Mouse (Mus musculus) midbrain, embryonic 16.5 days (tissue): ENCODE measurements at regions not wholly inside any gene's neighbourhood (a gene's known extent, or its start where the extent isn't known, plus 50 kb on each side); places are given as distances from the start of the nearest gene placed in this dataset.
"Not testable (repeated sequence)": the region's sequence is repeated elsewhere in the genome, so short reads cannot be mapped to it uniquely, and the experiment has no call there.

Experiments
- ATAC-seq: fragments of 200-750 bp; cut with Nextera tagmentation; 2 replicates; pipeline ENCODE4 v1.8.0; 2017; ENCODE audit warnings: moderate TSS enrichment
- H3K27ac ChIP-seq: fragments of 300-500 bp; sonication (generic); 2 replicates; pipeline ENCODE4 v1.5.1; 2014; ENCODE audit warnings: mild to moderate bottlenecking, low read length, mixed read lengths
- H3K27me3 ChIP-seq: fragments of 300-500 bp; sonication (generic); 2 replicates; pipeline ENCODE4 v1.6.1; 2014; ENCODE audit warnings: low read depth, low read length, mixed read lengths; ENCODE audit not compliant: control insufficient read depth, insufficient read depth
- H3K36me3 ChIP-seq: fragments of 300-500 bp; sonication (generic); 2 replicates; pipeline ENCODE4 v1.6.1; 2014; ENCODE audit warnings: mild to moderate bottlenecking, low read length, moderate library complexity, mixed read lengths; ENCODE audit not compliant: control insufficient read depth, insufficient read depth
- H3K4me1 ChIP-seq: fragments of 300-500 bp; sonication (generic); 2 replicates; pipeline ENCODE4 v1.6.1; 2014; ENCODE audit warnings: mild to moderate bottlenecking, low read length, mixed read lengths; ENCODE audit not compliant: control insufficient read depth, insufficient read depth
- H3K4me2 ChIP-seq: fragments of 300-500 bp; sonication (generic); 2 replicates; pipeline ENCODE4 v1.6.1; 2014; ENCODE audit warnings: mild to moderate bottlenecking, low read length, mixed read lengths
- H3K4me3 ChIP-seq: fragments of 300-500 bp; sonication (generic); 2 replicates; pipeline ENCODE4 v1.5.1; 2014; ENCODE audit warnings: low read depth, mild to moderate bottlenecking, low read length, moderate library complexity, mixed read lengths
- H3K9ac ChIP-seq: fragments of 300-500 bp; sonication (generic); 2 replicates; pipeline ENCODE4 v1.6.1; 2014; ENCODE audit warnings: low read depth, low read length, mixed read lengths
- H3K9me3 ChIP-seq: fragments of 300-500 bp; sonication (generic); replicated peaks from 2 replicates; pipeline ENCODE4 v1.6.1; 2014; ENCODE audit warnings: mild to moderate bottlenecking, low read length, mixed read lengths; ENCODE audit not compliant: control insufficient read depth, poor library complexity, severe bottlenecking
- WGBS: fragments of 180-500 bp; shearing (Covaris S2); extraction: QIAGEN DNeasy Blood & Tissue Kit; methylation state at CpG from one replicate; pipeline ENCODE4 v1.1.7; 2014; 5-methylcytosine and 5-hydroxymethylcytosine counted together

DNA sequence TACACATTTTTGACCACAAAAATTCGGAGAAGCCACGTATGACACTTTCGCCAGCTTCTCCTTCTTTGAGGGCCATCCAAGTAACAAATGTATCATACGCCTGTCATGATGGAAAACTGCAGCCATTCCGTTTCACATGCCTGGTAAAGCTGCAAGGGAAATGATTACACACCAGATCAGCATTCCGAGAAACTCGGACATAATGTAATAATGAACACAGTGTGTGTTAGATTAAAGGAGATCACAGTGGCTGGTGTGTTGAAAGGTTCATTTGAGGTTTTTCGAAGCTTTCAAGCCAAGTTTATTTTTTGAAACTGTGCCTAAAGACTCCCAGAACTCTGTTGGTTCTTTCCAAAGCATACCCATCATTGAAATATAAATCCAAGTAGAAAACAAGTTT is 137.8 kb upstream of the Mad2l1 start:
- Histone ChIP-seq H3K9ac (no peak overlapping the region), H3K9me3 (no peaks in the 10 kb centered on the region), H3K4me3 (no peak overlapping the region), H3K36me3 (no peaks in the 10 kb centered on the region), H3K4me2 (no peak overlapping the region), H3K27me3 (no peaks in the 10 kb centered on the region), H3K27ac (no peak overlapping the region), H3K4me1 (no peaks in the 10 kb centered on the region)
- no peak for ATAC-seq
- 90% methylated on average over 8 of the region's 8 CpGs for WGBS

DNA sequence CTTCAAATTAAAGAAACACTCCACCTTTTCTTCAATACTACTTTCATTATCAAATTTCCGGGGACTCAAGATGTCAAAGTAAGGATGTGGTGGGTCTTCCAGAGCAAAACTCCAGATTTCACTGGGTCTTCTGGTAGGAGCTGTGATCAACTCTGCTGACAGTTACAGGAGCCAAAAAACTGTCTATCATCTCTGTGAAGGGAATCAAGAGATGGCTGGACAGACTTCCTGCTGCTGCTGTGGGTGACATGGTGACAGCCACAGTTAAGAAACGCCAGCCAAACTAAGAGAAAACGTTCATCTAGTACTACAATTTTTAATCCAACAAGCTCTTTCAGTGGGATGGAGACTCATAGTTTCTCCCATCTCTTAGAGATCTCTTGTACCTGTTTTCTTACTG is 136.5 kb upstream of the Mad2l1 start:
- Histone ChIP-seq H3K9me3 (no peaks in the 10 kb centered on the region), H3K9ac (no peak overlapping the region), H3K4me2 (no peak overlapping the region), H3K27me3 (no peaks in the 10 kb centered on the region), H3K36me3 (no peaks in the 10 kb centered on the region), H3K27ac (no peak overlapping the region), H3K4me1 (no peaks in the 10 kb centered on the region), H3K4me3 (no peak overlapping the region)
- WGBS = 65% methylated on average over 3 of the region's 3 CpGs
- no peak for ATAC-seq

DNA sequence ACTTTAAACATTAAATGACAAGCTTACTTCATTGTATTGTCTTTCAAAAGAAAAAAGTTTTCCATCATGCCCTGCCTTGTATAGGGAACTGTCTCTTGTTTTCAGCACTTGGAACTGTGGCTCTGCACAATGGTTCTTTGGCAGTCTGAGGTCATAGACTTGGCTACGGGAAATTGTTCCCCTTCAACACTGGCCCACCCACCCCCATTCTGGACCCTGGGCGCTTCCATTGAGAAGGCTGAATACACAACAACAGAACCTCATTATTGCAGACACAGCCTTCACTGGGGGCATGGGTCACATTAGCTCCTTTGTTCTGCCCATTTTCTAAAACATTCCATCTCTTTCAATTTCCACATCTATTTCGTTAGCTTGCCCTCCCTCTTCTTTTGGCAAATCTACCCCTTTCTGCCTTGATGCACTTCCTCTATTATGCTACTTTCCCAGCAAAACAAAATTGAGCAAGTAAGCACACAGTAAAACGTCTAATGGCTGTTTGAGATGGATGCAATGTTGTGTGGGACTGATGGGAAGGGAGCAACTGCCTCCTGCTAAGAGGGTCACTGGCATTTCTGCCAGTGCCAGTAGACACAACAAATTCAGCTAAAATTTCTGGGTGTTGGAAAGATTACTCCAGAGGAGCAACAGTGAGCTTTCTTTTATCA is 136.0 kb upstream of the Mad2l1 start:
- Histone ChIP-seq H3K27me3 (no peaks in the 10 kb centered on the region), H3K36me3 (no peaks in the 10 kb centered on the region), H3K4me3 (no peak overlapping the region), H3K9me3 (no peaks in the 10 kb centered on the region), H3K9ac (no peak overlapping the region), H3K4me1 (no peaks in the 10 kb centered on the region), H3K4me2 (no peak overlapping the region), H3K27ac (no peak overlapping the region)
- peak; percentile 71 for ATAC-seq
- 17% methylated on average over 4 of the region's 4 CpGs for WGBS

DNA sequence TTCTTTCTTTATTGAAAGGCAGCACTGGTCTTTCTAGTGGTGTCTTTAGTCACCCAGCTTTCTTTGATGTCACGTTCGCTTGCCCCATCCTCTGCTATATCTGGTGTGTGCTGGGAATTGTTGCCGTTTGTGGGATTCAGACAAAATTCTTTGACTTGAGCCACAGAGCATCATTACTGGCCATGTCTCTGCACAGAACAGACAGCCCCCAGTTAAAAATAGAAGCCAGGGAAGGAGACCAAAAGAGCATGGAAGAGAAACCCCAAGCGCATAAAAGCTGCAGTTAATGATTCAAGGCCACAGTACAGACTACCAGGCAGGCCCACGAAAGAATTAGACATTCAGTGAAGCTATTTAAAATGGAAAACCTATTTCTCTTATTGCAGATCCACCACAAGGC is 133.7 kb upstream of the Mad2l1 start:
- no peak overlapping the region for H3K27ac ChIP-seq
- no peaks in the 10 kb centered on the region for H3K4me1 ChIP-seq
- H3K27me3 ChIP-seq = no peaks in the 10 kb centered on the region
- WGBS = 26% methylated on average over 5 of the region's 5 CpGs
- peak; percentile 51 for ATAC-seq
- H3K9me3 ChIP-seq = no peaks in the 10 kb centered on the region
- H3K4me2 ChIP-seq = no peak overlapping the region
- H3K9ac ChIP-seq = no peak overlapping the region
- H3K4me3 ChIP-seq = no peak overlapping the region
- H3K36me3 ChIP-seq = no peaks in the 10 kb centered on the region

DNA sequence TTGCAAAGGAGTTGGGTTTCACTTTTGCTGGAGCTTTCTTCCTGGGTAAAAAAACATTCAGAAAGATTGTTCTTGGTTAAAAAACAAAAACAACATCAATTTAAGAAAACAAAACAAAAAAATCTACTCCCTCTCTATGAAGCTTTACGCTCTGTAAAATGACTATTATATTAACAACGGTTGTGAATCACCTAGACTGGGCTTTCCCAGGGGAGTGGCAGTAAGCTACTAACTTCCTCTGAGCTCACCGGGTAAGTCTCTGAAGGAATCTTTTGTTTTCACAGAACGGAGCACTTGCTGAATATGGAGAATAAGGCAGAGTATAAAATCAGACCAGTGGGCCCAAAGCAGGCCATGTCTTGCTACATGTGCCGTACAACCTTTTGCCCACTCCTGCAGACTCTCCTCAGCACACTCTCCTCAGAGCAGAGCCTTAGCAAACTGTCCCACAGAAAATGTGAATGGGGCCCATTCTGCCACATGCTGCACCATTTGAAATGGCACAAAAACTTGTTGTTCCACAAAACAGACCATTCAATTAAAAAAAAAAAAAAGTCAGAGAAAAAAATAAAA is 133.2 kb upstream of the Mad2l1 start:
- Histone ChIP-seq H3K36me3 (no peaks in the 10 kb centered on the region), H3K27ac (no peak overlapping the region), H3K9me3 (no peaks in the 10 kb centered on the region), H3K4me1 (no peaks in the 10 kb centered on the region), H3K9ac (no peak overlapping the region), H3K4me3 (no peak overlapping the region), H3K27me3 (no peaks in the 10 kb centered on the region), H3K4me2 (no peak overlapping the region)
- WGBS = 25% methylated on average over 5 of the region's 5 CpGs
- peak; percentile 45; the same call in 1 of the 2 replicates for ATAC-seq

DNA sequence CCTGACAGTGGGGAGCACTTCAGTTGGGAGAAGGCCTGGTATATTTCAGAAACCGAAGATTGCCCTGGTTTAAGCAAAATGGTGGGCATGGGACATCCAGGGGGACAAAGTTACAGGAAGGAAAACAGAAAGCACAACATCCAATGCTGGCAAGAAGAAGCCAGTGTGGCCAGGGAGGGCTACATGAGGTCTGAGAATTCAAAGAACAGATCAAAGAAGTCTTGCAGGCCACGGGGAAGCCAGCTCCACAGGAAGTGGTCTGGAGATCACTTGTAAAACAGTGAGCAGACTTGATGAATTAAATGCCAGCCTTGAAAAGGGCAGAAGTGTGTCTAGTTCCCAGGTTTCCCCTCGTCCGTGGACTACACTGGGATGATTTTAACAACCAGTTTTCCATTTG is 120.4 kb upstream of the Mad2l1 start:
- no peak for ATAC-seq

DNA sequence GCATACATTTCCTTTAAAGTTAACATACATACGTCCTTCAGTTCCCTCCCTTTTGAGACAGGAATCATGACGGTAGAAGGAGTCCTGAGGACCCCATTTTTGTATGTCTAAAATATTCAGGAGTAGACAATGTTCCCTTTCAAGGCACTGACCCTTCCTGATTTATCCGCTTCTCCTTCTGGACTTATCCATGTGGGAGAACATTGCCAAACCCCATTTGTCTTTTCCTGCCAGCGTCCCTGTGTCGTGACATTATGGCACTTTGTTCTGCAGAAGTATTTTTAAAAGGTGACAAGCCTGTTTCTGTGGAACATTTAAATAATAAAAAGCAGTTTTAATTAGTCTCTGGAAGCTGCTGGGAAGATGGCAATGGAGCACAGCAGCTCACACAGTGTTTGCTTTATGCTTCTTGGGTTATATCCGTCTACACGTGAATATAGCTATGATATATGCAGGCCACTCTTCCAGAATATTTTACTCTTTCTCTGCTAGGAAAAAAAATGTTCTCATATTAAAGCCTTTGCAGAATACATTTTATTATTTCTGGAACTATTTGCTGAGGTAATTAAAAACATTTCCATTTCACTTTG is 115.6 kb upstream of the Mad2l1 start:
- ATAC-seq = no peak
- Histone ChIP-seq H3K9ac (no peak overlapping the region), H3K36me3 (no peaks in the 10 kb centered on the region), H3K9me3 (no peaks in the 10 kb centered on the region), H3K4me2 (no peak overlapping the region), H3K4me3 (no peak overlapping the region), H3K4me1 (no peaks in the 10 kb centered on the region), H3K27ac (no peak overlapping the region), H3K27me3 (no peaks in the 10 kb centered on the region)
- WGBS = 34% methylated on average over 7 of the region's 7 CpGs

More for the DNA sequence above, 120.4 kb upstream of the Mad2l1 start:
- 55% methylated on average over 4 of the region's 4 CpGs for WGBS
- no peaks in the 10 kb centered on the region for H3K4me1 ChIP-seq
- no peak overlapping the region for H3K9ac ChIP-seq
- no peak overlapping the region for H3K27ac ChIP-seq
- no peaks in the 10 kb centered on the region for H3K36me3 ChIP-seq
- no peaks in the 10 kb centered on the region for H3K27me3 ChIP-seq
- H3K4me3 ChIP-seq = no peak overlapping the region
- no peaks in the 10 kb centered on the region for H3K9me3 ChIP-seq
- H3K4me2 ChIP-seq = no peak overlapping the region

DNA sequence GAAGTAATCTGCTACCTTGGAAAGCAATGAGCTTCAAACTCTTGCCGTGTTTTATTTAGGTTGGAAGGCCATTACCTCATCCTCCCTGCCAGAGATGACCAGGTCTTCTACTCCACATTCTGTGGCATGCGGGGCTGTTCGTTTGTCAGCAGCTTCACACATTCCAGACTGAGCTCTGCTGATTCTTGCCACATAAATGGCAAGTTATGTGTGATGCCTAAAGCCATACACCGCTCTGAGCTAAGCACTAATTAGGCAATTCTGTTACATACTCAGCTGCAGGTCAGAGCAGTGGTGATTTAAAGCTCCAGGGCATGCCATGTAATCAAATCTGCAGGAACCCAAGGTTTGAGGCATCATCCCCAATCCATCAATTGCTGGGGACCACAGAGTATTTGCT is 106.8 kb upstream of the Mad2l1 start:
- Histone ChIP-seq H3K27ac (no peak overlapping the region), H3K27me3 (no peaks in the 10 kb centered on the region), H3K4me2 (no peak overlapping the region), H3K4me1 (no peaks in the 10 kb centered on the region), H3K36me3 (no peaks in the 10 kb centered on the region), H3K9ac (no peak overlapping the region), H3K4me3 (no peak overlapping the region), H3K9me3 (0 out of 2 replicates have a peak, but pooled peaks cover 2% of the 10 kb centered on the region)
- no peak for ATAC-seq
- WGBS = 78% methylated on average over 4 of the region's 4 CpGs

DNA sequence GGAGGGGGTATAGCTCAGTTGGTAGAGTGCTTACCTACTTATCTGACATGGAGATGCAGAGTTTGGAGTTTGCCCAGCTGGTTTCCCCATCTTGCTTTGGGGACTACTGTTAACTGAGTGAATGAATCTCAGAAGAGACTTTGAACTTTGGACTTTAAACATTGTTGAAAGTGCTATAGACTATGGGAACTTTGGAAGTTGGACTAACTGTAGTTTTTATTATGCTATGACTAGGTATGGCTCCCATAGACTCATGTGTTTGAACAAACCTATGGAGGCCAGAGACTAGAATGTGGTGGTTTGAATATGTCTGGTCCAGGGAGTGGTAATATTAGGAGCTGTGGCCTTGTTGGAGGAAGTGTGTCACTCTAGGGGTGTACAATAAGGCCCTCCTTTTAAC is 84.8 kb upstream of the Mad2l1 start:
- not testable (repeated sequence) for H3K9me3 ChIP-seq, H3K4me2 ChIP-seq, H3K36me3 ChIP-seq, H3K9ac ChIP-seq, H3K4me3 ChIP-seq, H3K4me1 ChIP-seq, H3K27ac ChIP-seq, ATAC-seq, H3K27me3 ChIP-seq
